Mouse (Mus musculus) retina, embryonic 14.5 days (tissue): ENCODE measurements around the gene Mink1.

Source experiments
- DNase-seq: peaks from one replicate; pipeline ENCODE4 v3.0.0-alpha.2; 2015; ENCODE audit warnings: low spot score

The Mink1 gene

GRCm38 (mm10) chr11:70594253-70594989, 31.7 kb downstream of the Mink1 start:
- no peak for DNase-seq

- no peak for DNase-seq
Observed at GRCm38 (mm10) chr11:70595638-70596037, 33.0 kb downstream of the Mink1 start.

DNA sequence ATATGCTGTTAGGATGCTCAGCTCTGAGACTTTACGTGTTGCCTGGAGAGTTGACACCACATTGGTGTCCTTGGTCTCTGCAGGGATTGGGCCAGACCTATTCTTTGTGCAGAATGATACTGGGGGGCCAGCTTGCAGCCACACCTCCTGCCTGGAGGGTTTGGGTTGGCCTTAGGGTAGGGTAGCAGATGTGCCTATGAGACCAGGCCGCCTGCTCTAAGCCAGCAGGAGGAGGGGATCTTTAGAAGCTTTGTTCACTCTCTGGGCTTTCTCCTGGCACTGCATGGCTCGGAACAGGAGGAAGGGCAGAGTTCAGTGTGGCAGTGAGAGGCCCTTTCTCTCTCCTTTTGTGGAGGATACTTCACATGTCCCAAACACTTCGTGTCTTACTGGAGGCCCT, 33.4 kb downstream of the Mink1 start:
- no peak for DNase-seq

DNA sequence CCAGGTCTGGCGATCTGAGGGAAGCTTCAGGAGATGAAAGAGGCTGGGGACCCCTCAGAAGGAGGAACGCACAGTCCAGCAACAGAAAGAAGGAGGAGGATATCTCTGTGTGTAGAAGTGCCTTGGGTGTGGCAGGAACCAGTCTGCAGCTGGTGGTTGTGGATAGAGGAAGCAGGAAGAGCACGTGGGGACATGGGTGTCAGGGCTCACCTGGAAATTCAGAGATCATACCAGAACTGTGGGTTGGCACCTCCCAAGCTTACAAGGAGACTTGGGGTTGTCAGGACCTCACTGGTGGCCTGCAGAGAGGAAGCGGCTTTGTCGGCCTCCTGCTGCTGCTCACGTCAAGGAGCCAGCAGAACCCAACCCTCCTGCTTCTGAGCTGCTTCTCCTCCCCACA, 34.6 kb downstream of the Mink1 start:
- DNase-seq, result no peak

DNA sequence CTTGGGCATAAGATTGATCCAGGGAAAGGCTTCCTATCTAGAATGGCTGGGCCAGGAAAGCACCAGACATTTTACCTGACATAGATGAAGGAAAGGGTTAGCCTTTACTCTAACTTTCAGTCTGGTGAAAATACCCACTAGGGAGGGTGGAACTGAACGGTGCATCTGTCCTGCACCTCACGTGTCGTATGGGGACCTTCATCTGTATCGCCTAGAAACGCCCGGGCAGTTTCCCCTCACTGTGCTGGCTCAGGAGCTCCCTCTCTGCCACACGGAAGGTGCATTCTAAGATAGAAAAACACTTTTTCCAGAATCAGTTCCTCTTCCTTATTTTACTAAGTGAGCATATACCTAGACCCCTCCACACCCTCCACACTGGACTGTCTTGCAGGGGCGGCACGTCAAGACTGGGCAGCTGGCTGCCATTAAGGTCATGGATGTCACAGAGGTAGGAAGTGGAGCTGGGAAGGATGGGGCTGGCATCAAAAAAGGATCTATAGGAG, 35.8 kb downstream of the Mink1 start:
- DNase-seq, result no peak

DNA sequence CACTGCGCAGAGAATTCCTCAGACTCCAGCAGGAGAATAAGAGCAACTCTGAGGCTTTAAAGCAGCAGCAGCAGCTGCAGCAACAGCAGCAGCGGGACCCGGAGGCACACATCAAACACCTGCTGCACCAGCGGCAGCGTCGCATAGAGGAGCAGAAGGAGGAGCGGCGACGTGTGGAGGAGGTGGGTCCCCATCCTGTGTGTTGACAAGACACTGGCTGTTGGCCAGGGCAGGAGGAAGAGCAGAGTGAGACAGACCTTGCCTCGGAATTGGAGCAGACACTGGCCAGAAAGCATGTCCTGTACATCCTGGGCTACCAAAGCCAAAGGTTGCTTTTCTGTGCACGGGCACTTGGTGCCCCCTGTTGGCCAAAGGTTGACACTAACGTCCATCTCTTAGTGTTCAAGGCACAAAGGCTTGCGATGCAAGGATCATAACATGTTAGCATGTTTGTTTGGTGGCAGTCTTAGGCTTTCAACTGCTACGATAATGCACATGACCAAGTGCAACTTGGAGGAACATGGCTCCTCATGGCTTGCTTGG, 42.4 kb downstream of the Mink1 start:
- peak; percentile 87 for DNase-seq

DNA sequence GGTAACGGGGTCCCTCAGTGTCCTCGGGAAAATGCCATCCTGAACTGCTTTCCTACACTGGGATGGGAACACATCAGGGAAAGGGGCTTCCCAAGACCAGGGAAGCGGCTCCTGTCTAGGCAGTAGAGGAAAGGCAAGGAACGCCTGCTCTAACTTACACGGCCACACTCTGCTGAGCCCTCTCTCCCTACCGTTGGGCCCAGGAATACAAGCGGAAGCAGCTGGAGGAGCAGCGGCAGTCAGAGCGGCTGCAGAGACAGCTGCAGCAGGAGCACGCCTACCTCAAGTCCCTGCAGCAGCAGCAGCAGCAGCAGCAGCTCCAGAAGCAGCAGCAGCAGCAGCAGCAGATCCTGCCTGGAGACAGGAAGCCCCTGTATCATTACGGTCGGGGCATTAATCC, 44.0 kb downstream of the Mink1 start:
- no peak for DNase-seq

GRCm38 (mm10) chr11:70607611-70608010, 44.9 kb downstream of the Mink1 start:
- no peak for DNase-seq

- peak; percentile 26 for DNase-seq
Observed at GRCm38 (mm10) chr11:70608381-70609066, 45.8 kb downstream of the Mink1 start.

- no peak for DNase-seq
Observed at GRCm38 (mm10) chr11:70610752-70611151, 48.1 kb downstream of the Mink1 start.

GRCm38 (mm10) chr11:70612505-70612904, 49.8 kb downstream of the Mink1 start:
- no peak for DNase-seq

- DNase-seq, result peak; percentile 65
Observed at GRCm38 (mm10) chr11:70615074-70615473, 52.4 kb downstream of the Mink1 start.

DNA sequence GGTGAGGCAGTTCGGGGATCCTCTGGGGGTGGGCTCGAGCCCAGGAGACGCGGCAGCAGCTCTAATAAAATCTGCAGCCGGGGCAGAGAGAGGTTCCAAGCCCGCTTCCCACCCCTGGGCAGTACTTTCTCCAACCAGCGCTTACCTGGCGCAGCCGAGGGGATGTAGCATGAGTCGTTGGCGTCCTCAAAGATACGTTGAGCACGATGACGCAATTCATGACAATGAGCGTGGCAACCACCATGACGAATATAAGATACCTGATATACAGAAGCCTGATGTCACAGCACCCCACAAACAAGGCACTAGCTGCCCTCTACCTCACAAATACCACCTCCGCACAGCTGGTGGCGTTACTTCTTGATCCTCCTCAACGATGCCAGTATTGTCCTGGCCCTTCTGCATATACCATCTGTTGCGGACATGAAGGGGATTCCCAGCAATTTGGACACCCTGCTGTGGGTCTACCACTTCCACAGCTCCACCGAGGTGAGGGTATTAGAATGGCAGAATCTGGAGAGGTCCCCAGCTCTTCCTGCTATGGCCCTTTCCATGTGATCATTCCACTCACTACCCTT, 52.9 kb downstream of the Mink1 start, which contains the start of gene 4930544D05Rik:
Gene 4930544D05Rik (plus strand): TSS at position 333 of the 578 bp plus-strand sequence.
- DNase-seq, result no peak

GRCm38 (mm10) chr11:70619101-70619500, 56.4 kb downstream of the Mink1 start, which contains the start of gene Chrne:
Gene Chrne (minus strand): TSS chr11:70619216.
- no peak for DNase-seq

DNA sequence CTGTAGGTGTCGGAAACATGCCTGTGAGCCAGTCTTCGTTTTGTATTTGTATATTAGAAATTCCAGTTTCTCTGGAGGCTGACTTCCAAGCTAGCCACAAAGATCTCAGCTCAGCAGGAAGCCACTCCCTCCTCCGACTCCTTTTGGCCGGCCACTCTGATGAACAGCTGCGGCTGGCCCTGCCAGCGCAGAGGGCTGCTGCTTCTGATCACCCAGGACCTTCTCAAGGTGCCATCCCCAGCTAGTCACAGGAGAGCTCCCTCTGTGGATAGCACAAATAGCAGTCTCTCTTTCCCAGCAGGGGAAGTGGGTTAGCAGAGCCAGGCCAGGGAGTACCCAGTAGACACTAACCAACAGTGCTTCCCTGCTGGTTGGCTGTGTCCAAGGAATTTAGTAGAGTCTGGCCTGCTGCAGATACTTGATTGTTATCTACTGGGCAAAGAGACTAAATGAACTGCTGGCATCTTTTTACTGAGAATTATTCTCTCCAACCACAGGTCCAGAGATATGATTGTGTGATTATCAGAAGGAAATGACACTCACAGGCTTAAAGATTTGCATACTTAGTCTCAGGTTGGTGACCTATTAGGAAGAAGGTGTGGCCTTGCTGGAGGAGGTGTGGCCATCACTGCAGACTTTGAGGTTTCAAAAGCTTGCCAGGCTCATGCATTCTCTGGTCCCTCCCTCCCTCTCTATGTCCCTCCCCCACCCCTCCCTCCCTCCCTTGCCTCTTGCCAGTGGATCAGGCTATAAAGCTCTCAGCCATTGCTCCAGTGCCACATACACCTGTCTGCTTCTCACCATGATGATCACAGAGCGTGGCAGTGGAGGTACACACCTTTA, 59.5 kb downstream of the Mink1 start:
- no peak for DNase-seq

GRCm38 (mm10) chr11:70623053-70623742, 60.5 kb downstream of the Mink1 start:
- no peak for DNase-seq

DNA sequence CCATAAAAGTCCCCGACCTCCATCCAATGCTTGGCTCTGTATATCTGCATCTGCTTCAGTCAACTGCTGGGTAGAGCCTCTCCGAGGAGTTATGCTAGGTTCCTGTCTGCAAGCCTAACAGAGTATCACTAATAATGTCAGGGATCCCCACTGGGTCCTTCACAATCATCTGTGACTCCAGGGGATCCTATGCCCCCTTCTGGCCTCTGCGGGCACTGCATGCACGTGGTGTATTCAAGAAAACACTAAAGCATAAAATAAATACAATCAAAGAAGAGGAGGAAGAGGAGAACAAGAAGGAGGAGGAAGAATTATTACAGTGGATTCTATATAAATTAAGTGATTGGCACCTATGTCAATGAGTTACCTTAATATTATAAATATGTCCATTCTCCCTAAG, 62.8 kb downstream of the Mink1 start:
- DNase-seq, result peak; percentile 74

DNA sequence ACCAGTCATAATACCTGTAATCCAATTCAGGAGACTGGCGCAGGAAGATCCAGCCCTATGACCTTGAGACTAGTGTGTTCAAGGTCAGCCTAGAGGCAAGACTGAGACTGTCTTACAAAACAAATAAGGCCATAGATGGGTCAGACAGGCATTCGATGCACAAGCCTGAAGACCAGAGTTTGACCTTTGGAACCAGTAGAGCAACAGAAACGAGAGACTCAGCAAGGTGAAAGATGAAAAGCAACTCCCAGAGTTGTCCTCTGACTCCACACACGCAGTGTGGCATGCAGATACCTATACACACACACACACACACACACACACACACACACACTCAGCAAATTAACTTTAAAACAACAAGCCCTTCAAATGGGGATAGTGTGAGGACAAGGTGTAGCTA, 64.2 kb downstream of the Mink1 start:
- DNase-seq, result no peak

DNA sequence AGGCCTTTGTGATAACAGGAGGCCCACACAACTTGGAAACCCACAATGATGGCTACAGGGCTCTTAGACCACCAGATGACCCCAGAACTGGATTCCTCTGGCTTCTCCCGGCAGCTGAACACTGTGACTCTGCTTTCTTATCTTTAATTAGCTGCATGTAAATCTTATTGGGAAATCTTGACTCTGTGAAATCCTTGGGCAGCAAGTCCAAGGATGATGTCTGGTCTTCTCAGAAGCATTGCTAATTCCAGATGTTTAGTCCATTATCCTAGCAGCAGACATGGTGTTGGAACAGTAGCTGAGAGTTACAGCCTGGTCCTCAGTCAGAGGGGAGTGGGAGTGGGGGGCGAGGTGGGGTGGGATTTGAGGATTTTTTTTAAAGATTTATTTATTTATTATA, 65.8 kb downstream of the Mink1 start:
- no peak for DNase-seq

GRCm38 (mm10) chr11:70629557-70629956, 66.9 kb downstream of the Mink1 start:
- DNase-seq, result peak; percentile 47

DNA sequence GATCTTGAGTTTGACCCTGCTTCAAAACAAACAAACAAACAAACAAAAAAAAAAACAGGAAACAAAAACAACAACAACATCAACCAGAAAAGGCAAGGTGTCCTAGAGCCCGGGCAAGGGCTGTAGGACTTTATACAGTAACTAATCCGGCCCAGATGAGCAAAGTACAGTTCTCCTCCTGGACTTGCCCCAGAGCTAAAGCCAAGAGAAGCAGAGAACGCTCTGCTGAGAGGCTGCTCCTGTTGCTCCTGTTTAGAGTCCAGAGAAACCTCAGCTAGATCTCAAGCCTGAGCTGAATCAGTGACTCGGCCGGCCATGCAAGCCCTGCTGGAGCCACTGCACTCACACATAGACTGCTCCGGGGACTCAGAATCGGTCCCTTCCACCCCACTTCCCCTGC, 67.4 kb downstream of the Mink1 start:
- DNase-seq, result no peak
